Mouse (Mus musculus): Measurements from ENCODE around the gene Ift88. TPM values are rescaled to one million over a fixed set of nuclear protein-coding genes. Genes with fewer than 3 reads are reported as not detected.

Ift88 gene
- 12.8 and 22.8 TPM in 2 replicates for polyA plus RNA-seq (2011; ENCODE audit: insufficient read length, low read depth, missing spikeins)

- peak within 1 kb of the TSS; percentile 78 for H3K4me3 ChIP-seq (ENCODE audit: insufficient read depth, low read length)
- no peak within 1 kb of the TSS for H3K27ac ChIP-seq (ENCODE audit: insufficient read depth, low read length)
- no peaks in the 10 kb centered on the region for H3K4me1 ChIP-seq (ENCODE audit: control insufficient read depth, insufficient read depth, low read length)
- TF ChIP-seq POLR2A (IDR thresholded peaks at IDR 0.05; ENCODE audit: low read depth, low read length) = peak; percentile 70
- TF ChIP-seq CTCF (IDR thresholded peaks at IDR 0.05; ENCODE audit: borderline replicate concordance, insufficient read depth, low read length) = no peak
Measured at GRCm38 (mm10) chr14:57423432-57424211, at the start of gene Ift88. Gene Ift88, plus strand, starts transcription at chr14:57424062.

GRCm38 (mm10) chr14:57375205-57375604, 48.7 kb upstream of the Ift88 start:
- Histone ChIP-seq H3K4me1 (ENCODE audit: control insufficient read depth, insufficient read depth, low read length) (no peaks in the 10 kb centered on the region), H3K4me3 (ENCODE audit: insufficient read depth, low read length) (no peak overlapping the region), H3K27ac (ENCODE audit: insufficient read depth, low read length) (no peak overlapping the region)
- no peak for TF ChIP-seq POLR2A (IDR thresholded peaks at IDR 0.05; ENCODE audit: low read depth, low read length)
- no peak for TF ChIP-seq CTCF (IDR thresholded peaks at IDR 0.05; ENCODE audit: borderline replicate concordance, insufficient read depth, low read length)

DNA sequence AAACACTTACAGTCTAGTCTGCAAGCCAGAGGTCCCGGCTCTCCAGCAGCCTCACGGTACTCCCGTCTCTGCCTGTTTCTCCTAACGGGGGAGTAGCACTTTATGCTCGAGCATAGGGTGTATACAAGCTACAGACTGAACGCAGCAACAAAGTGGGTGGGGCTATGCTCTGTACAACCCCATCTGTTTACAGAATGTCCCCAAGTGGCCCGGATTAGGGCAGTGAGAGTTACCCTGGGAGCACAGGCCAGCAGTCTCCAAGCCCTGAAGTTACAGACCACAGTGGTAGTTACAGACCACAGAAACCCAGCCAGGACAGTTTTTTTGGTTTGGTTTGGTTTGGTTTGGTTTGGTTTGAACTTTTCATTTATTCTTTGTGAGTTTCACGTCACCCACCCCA, 47.8 kb upstream of the Ift88 start:
- no peak overlapping the region for H3K27ac ChIP-seq (ENCODE audit: insufficient read depth, low read length)
- H3K4me1 ChIP-seq (ENCODE audit: control insufficient read depth, insufficient read depth, low read length) = no peaks in the 10 kb centered on the region
- TF ChIP-seq POLR2A (IDR thresholded peaks at IDR 0.05; ENCODE audit: low read depth, low read length) (no peak), CTCF (IDR thresholded peaks at IDR 0.05; ENCODE audit: borderline replicate concordance, insufficient read depth, low read length) (no peak)
- H3K4me3 ChIP-seq (ENCODE audit: insufficient read depth, low read length) = no peak overlapping the region

DNA sequence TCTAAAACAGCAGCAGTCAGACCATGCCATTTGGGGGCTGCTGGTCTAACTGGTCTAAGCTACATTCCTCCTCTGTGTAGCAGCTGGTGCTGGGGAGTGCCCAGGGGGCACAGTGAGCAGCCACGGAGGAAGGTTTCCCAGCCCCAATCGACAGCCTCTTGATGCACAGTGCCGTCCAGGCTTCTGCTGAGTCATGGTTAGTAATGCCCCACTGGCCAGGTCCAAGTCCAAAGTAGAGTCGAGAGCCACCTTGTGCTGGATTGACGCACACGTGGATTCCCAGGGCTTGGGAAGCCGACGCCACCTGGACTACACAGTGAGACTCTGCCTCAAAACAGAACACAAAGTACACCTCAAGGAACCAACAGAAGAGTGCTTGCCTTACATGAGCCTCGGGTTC, 46.9 kb upstream of the Ift88 start:
- Histone ChIP-seq H3K27ac (ENCODE audit: insufficient read depth, low read length) (no peak overlapping the region), H3K4me3 (ENCODE audit: insufficient read depth, low read length) (no peak overlapping the region), H3K4me1 (ENCODE audit: control insufficient read depth, insufficient read depth, low read length) (no peaks in the 10 kb centered on the region)
- TF ChIP-seq CTCF (IDR thresholded peaks at IDR 0.05; ENCODE audit: borderline replicate concordance, insufficient read depth, low read length) (no peak), POLR2A (IDR thresholded peaks at IDR 0.05; ENCODE audit: low read depth, low read length) (no peak)

DNA sequence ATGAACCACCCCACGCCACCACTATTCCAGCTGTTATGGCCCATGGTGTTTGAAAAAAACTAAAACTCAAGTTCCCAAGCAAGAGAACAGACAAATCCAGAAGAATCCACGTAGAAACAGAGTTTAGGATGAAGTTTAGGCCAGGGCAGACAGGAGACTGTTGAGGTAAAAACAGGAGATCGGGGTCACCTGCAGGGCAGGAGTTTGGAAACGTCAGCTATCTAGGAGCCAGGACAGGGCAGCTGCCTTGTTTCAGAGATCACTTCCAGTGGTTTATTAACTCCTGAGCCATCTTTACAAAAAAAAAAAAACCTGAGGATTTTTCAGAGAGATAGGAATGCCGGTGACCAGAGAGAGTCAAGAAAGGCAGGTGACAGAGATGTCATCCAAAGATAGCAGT, 46.3 kb upstream of the Ift88 start:
- no peak overlapping the region for H3K4me3 ChIP-seq (ENCODE audit: insufficient read depth, low read length)
- no peak for TF ChIP-seq CTCF (IDR thresholded peaks at IDR 0.05; ENCODE audit: borderline replicate concordance, insufficient read depth, low read length)
- TF ChIP-seq POLR2A (IDR thresholded peaks at IDR 0.05; ENCODE audit: low read depth, low read length) = no peak
- no peak overlapping the region for H3K27ac ChIP-seq (ENCODE audit: insufficient read depth, low read length)
- H3K4me1 ChIP-seq (ENCODE audit: control insufficient read depth, insufficient read depth, low read length) = no peaks in the 10 kb centered on the region

GRCm38 (mm10) chr14:57385667-57386066, 38.2 kb upstream of the Ift88 start:
- TF ChIP-seq CTCF (IDR thresholded peaks at IDR 0.05; ENCODE audit: borderline replicate concordance, insufficient read depth, low read length) = no peak
- TF ChIP-seq POLR2A (IDR thresholded peaks at IDR 0.05; ENCODE audit: low read depth, low read length) = no peak
- H3K4me1 ChIP-seq (ENCODE audit: control insufficient read depth, insufficient read depth, low read length) = no peaks in the 10 kb centered on the region
- H3K27ac ChIP-seq (ENCODE audit: insufficient read depth, low read length) = no peak overlapping the region
- no peak overlapping the region for H3K4me3 ChIP-seq (ENCODE audit: insufficient read depth, low read length)

DNA sequence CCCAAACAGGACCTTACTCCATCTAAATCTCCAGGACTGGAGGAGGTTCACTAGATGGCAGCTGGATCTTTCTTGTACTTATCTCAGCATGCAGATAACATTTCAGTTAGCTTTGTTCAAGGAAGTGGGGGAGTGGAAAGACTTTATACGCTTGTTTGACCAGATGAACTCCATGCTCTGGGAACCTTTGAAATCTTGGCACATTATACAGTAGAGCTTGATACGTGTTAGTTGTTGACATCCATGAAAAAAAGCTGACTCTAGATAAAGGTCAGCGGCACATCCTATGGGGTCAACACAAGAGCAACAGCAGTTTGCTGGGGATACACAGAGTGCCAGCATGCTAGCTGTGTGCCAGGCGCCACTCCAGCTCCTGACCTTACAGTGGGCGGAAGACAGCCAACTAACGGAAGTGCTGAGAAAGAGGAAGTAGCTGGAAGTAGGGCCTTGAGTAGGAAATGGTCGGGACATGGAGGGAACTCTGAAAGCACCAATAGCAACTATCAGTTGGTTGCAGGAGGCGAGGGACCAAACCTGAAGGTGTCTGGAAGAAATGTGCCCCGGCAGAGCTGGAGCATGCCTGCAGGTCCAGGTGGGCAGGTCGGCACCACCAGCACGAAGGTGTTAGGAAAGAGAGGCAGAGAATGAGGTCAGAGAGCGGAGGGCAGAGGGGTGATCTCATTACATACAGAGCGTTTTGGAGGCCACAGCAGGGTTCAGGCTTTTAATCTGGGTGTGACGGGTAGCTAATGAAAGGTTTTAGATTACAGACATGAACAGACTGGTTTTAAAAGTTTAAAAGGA, 36.9 kb upstream of the Ift88 start:
- TF ChIP-seq POLR2A (IDR thresholded peaks at IDR 0.05; ENCODE audit: low read depth, low read length) (no peak), CTCF (IDR thresholded peaks at IDR 0.05; ENCODE audit: borderline replicate concordance, insufficient read depth, low read length) (no peak)
- Histone ChIP-seq H3K4me1 (ENCODE audit: control insufficient read depth, insufficient read depth, low read length) (no peaks in the 10 kb centered on the region), H3K4me3 (ENCODE audit: insufficient read depth, low read length) (no peak overlapping the region), H3K27ac (ENCODE audit: insufficient read depth, low read length) (no peak overlapping the region)

- no peak overlapping the region for H3K4me3 ChIP-seq (ENCODE audit: insufficient read depth, low read length)
- no peaks in the 10 kb centered on the region for H3K4me1 ChIP-seq (ENCODE audit: control insufficient read depth, insufficient read depth, low read length)
- no peak overlapping the region for H3K27ac ChIP-seq (ENCODE audit: insufficient read depth, low read length)
- no peak for TF ChIP-seq POLR2A (IDR thresholded peaks at IDR 0.05; ENCODE audit: low read depth, low read length)
- no peak for TF ChIP-seq CTCF (IDR thresholded peaks at IDR 0.05; ENCODE audit: borderline replicate concordance, insufficient read depth, low read length)
Measured at GRCm38 (mm10) chr14:57391621-57392020, 32.2 kb upstream of the Ift88 start.

- Histone ChIP-seq H3K27ac (ENCODE audit: insufficient read depth, low read length) (no peak overlapping the region), H3K4me1 (ENCODE audit: control insufficient read depth, insufficient read depth, low read length) (0 out of 2 replicates have a peak, but pooled peaks cover 1% of the 10 kb centered on the region), H3K4me3 (ENCODE audit: insufficient read depth, low read length) (no peak overlapping the region)
- TF ChIP-seq CTCF (IDR thresholded peaks at IDR 0.05; ENCODE audit: borderline replicate concordance, insufficient read depth, low read length) = no peak
- no peak for TF ChIP-seq POLR2A (IDR thresholded peaks at IDR 0.05; ENCODE audit: low read depth, low read length)
Measured at GRCm38 (mm10) chr14:57392278-57392677, 31.6 kb upstream of the Ift88 start.

- H3K27ac ChIP-seq (ENCODE audit: insufficient read depth, low read length) = no peak overlapping the region
- no peak overlapping the region for H3K4me3 ChIP-seq (ENCODE audit: insufficient read depth, low read length)
- 0 out of 2 replicates have a peak, but pooled peaks cover 4% of the 10 kb centered on the region for H3K4me1 ChIP-seq (ENCODE audit: control insufficient read depth, insufficient read depth, low read length)
- TF ChIP-seq POLR2A (IDR thresholded peaks at IDR 0.05; ENCODE audit: low read depth, low read length) = no peak
- TF ChIP-seq CTCF (IDR thresholded peaks at IDR 0.05; ENCODE audit: borderline replicate concordance, insufficient read depth, low read length) = no peak
Measured at GRCm38 (mm10) chr14:57395470-57395869, 28.4 kb upstream of the Ift88 start.

Data from embryonic fibroblast, embryonic 13.5 days (primary cell).